Mouse (Mus musculus): Measurements from ENCODE around the gene Rlbp1. TPM values are rescaled to one million over a fixed set of nuclear protein-coding genes. Genes with fewer than 3 reads are reported as not detected.

Gene Rlbp1
- total RNA-seq (2012; rRNA removed) (0.12 and 0.16 TPM in 2 replicates), polyA plus RNA-seq (2012; ENCODE audit: insufficient read depth in 1 of 2, insufficient read length in 2 of 2, low read depth in 1 of 2, low replicate concordance in 2 of 2, missing spikeins in 1 of 2) (under 1 TPM in 1 of 2 experiments, not detected in 1; 0.17 TPM)

GRCm38 (mm10) chr7:79386422-79387133 is at the start of gene Rlbp1:
TSS of gene Rlbp1 (minus strand) at chr7:79387048.
- no peak for TF ChIP-seq USF2 (IDR thresholded peaks at IDR 0.05; ENCODE audit: borderline replicate concordance in 1 of 2, insufficient read depth in 1 of 2, low read depth in 1 of 2, low read length in 2 of 2)
- TF ChIP-seq ETS1 (IDR thresholded peaks at IDR 0.05; ENCODE audit: low read depth, low read length): no peak
- no peak for TF ChIP-seq TCF12 (IDR thresholded peaks at IDR 0.05; ENCODE audit: low read depth, low read length)
- no peak for TF ChIP-seq MAX (IDR thresholded peaks at IDR 0.05; ENCODE audit: low read length)
- no peak for TF ChIP-seq ZC3H11A (IDR thresholded peaks at IDR 0.05; ENCODE audit: low read depth, low read length)
- TF ChIP-seq MYC (IDR thresholded peaks at IDR 0.05; ENCODE audit: low read depth, low read length): no peak
- TF ChIP-seq E2F4 (IDR thresholded peaks at IDR 0.05; ENCODE audit: borderline replicate concordance, low read depth, low read length): no peak
- no peak for TF ChIP-seq HCFC1 (IDR thresholded peaks at IDR 0.05; ENCODE audit: low read depth, low read length)
- TF ChIP-seq MYB (IDR thresholded peaks at IDR 0.05; ENCODE audit: low read depth, low read length): no peak
- no peak for TF ChIP-seq MXI1 (IDR thresholded peaks at IDR 0.05; ENCODE audit: low read depth, low read length)
- no peak for TF ChIP-seq MAFK (IDR thresholded peaks at IDR 0.05; ENCODE audit: borderline replicate concordance, low read depth, low read length)
- H3K79me2 ChIP-seq (ENCODE audit: control insufficient read depth, insufficient read depth, low read length, poor library complexity): no peaks in the 10 kb centered on the region; the same call in 1 of the 2 replicates
- no peak within 1 kb of the TSS for H3K9ac ChIP-seq (ENCODE audit: control insufficient read depth, low read depth, low read length, poor library complexity, severe bottlenecking)
- H3K27me3 ChIP-seq (ENCODE audit: control insufficient read depth in 1 of 2, insufficient read depth in 2 of 2, low read length in 2 of 2): no peaks in the 10 kb centered on the region
- H3K9me3 ChIP-seq (replicated peaks; ENCODE audit: insufficient read depth, low read length): no peaks in the 10 kb centered on the region
- no peak within 1 kb of the TSS for H3K27ac ChIP-seq (ENCODE audit: control insufficient read depth, low read depth, low read length)
- DNase-seq (ENCODE audit: low read depth, low spot score): no peak
- H3K4me1 ChIP-seq (ENCODE audit: control insufficient read depth in 1 of 2, insufficient read depth in 2 of 2, low read length in 2 of 2): no peaks in the 10 kb centered on the region
- no peak within 1 kb of the TSS for H3K4me3 ChIP-seq (ENCODE audit: control insufficient read depth in 1 of 2, insufficient read depth in 1 of 2, low read depth in 2 of 2, low read length in 2 of 2)
- H3K36me3 ChIP-seq (ENCODE audit: control insufficient read depth in 1 of 2, insufficient read depth in 2 of 2, low read length in 2 of 2): peaks cover 0 to 2% of the 10 kb centered on the region in 2 experiments; a peak in 1 of 4 replicates

DNA sequence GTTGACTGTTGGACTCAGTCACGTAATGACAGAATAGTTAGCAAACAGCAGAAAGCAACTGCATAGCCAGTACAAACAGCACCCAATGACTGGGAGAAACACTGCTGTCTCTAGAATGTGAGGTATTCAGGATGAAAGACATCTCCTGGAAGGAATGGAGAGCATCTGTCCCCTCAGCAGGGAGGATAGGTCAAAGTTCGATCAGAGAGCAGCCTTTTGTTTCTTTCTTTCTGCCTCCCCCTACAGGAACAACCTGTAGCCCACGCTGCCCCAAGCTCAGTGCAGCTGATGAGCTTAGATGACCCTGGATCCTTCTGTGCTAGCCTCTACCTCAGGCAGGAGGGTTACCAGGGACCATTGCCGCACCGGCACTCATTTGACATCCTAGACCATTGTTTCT is 41.4 kb upstream of the Rlbp1 start:
- TF ChIP-seq BHLHE40 (IDR thresholded peaks at IDR 0.05; ENCODE audit: borderline replicate concordance, low read depth, low read length): no peak

GRCm38 (mm10) chr7:79425804-79426203 is 39.0 kb upstream of the Rlbp1 start:
- no peak for DNase-seq (ENCODE audit: low read depth, low spot score)
- Histone ChIP-seq H3K36me3 (ENCODE audit: control insufficient read depth in 1 of 2, insufficient read depth in 2 of 2, low read length in 2 of 2) (no peaks in the 10 kb centered on the region; a peak in 1 of 4 replicates), H3K27me3 (ENCODE audit: control insufficient read depth in 1 of 2, insufficient read depth in 2 of 2, low read length in 2 of 2) (no peaks in the 10 kb centered on the region), H3K79me2 (ENCODE audit: control insufficient read depth, insufficient read depth, low read length, poor library complexity) (no peaks in the 10 kb centered on the region), H3K9ac (ENCODE audit: control insufficient read depth, low read depth, low read length, poor library complexity, severe bottlenecking) (no peak overlapping the region), H3K9me3 (replicated peaks; ENCODE audit: insufficient read depth, low read length) (no peaks in the 10 kb centered on the region), H3K4me1 (ENCODE audit: control insufficient read depth in 1 of 2, insufficient read depth in 2 of 2, low read length in 2 of 2) (no peaks in the 10 kb centered on the region), H3K4me3 (ENCODE audit: control insufficient read depth in 1 of 2, insufficient read depth in 1 of 2, low read depth in 2 of 2, low read length in 2 of 2) (no peak overlapping the region), H3K27ac (ENCODE audit: control insufficient read depth, low read depth, low read length) (no peak overlapping the region)
- TF ChIP-seq USF2 (IDR thresholded peaks at IDR 0.05; ENCODE audit: borderline replicate concordance in 1 of 2, insufficient read depth in 1 of 2, low read depth in 1 of 2, low read length in 2 of 2) (no peak), MEF2A (IDR thresholded peaks at IDR 0.05; ENCODE audit: extremely low read depth, insufficient replicate concordance, low read depth, low read length, poor library complexity, severe bottlenecking) (no peak)

More for the DNA sequence above, 41.4 kb upstream of the Rlbp1 start:
- Histone ChIP-seq H3K36me3 (ENCODE audit: control insufficient read depth in 1 of 2, insufficient read depth in 2 of 2, low read length in 2 of 2) (no peaks in the 10 kb centered on the region), H3K4me3 (ENCODE audit: control insufficient read depth in 1 of 2, insufficient read depth in 1 of 2, low read depth in 2 of 2, low read length in 2 of 2) (no peak overlapping the region), H3K27ac (ENCODE audit: control insufficient read depth, low read depth, low read length) (no peak overlapping the region), H3K9ac (ENCODE audit: control insufficient read depth, low read depth, low read length, poor library complexity, severe bottlenecking) (no peak overlapping the region), H3K79me2 (ENCODE audit: control insufficient read depth, insufficient read depth, low read length, poor library complexity) (no peaks in the 10 kb centered on the region), H3K9me3 (replicated peaks; ENCODE audit: insufficient read depth, low read length) (no peaks in the 10 kb centered on the region), H3K4me1 (ENCODE audit: control insufficient read depth in 1 of 2, insufficient read depth in 2 of 2, low read length in 2 of 2) (no peaks in the 10 kb centered on the region), H3K27me3 (ENCODE audit: control insufficient read depth in 1 of 2, insufficient read depth in 2 of 2, low read length in 2 of 2) (no peaks in the 10 kb centered on the region)
- DNase-seq (ENCODE audit: low read depth, low spot score): no peak
